Mouse (Mus musculus): ENCODE measurements around the gene Rsph1.

Gene Rsph1

DNA sequence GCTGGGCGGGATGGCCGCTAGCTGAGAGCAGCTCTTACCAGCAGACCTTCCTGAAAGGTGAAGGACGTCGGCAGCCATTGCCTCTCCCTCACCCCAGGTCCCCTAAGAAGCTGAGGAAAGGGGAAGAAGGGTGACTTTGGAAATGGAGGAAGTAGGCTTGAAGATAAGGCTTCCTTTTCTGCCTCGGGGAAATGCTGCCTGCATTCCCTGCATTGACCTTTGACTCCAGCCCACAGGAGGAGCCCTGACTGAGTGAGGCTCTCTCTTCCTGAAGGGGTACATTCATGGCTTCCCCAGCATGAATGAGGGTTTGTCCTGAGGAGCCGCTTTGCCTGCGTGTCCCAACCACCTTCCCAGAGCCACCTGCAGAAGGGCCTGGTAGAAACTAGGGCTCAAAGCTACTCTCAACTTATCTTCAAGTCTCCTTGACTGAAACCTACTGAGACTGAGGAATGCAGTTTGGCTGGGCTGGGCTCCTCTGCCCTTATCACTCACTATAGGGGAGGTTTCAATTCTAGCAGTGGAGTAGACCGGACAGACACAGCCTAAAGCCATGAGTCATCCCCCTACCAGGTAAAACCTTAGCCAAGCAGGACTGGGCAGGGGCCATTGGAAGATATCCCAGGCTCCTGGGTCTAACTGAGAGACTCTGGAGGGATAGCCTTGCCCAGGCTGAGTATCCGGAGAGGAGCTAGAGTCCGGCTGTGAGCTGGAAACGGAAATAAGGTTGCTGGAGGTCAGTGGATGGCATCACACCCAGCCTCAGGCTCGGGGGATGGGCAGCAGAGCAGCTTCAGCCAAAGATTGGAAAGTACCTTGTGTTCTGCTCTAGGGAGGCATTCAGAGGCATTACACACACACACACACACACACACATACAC is 28.0 kb upstream of the Rsph1 start:
- DNase-seq (ENCODE audit: low read depth, low spot score) = no peak

GRCm38 (mm10) chr17:31303401-31303800 is 26.2 kb upstream of the Rsph1 start:
- DNase-seq (ENCODE audit: low read depth, low spot score) = no peak

DNA sequence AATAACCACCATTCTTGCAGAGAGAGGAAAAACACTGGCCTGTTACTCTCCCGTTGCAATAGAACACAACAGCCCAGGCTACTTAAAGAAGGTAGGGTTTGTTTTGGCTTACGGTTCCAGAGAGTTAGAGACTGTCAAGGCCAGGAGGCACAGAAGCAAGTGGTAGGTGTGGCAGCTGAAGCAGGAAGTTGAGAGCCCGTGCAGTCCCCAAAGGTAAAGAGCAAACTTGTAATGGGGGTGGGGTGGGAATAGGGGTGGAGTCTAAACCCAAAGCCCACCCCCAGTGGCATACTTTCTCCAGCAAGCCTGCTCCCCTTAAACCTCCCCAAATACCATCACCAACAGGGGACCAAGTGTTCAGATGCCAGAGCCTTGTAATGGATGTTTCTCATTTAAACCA is 23.6 kb upstream of the Rsph1 start:
- DNase-seq (ENCODE audit: low read depth, low spot score) = no peak

DNA sequence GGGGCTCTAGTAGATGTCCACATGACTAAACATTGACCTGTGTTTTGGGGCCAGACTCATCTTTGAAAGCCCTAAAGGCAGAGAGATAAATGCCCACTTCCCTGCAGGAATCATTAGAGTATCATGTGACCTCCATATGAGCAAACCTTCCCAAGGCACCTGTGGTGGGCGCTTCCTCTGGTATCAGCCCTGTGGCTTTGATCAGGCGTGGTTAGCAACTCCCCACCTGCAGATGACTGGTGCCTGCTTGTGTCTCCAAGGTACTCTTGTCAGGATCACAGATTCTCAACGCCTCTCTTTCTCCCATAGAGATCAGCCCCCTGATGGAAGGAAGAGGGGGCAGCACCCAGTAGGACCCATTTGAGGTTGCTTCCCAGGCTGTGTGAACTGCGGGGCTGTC is 22.8 kb upstream of the Rsph1 start:
- DNase-seq (ENCODE audit: low read depth, low spot score) = no peak

DNA sequence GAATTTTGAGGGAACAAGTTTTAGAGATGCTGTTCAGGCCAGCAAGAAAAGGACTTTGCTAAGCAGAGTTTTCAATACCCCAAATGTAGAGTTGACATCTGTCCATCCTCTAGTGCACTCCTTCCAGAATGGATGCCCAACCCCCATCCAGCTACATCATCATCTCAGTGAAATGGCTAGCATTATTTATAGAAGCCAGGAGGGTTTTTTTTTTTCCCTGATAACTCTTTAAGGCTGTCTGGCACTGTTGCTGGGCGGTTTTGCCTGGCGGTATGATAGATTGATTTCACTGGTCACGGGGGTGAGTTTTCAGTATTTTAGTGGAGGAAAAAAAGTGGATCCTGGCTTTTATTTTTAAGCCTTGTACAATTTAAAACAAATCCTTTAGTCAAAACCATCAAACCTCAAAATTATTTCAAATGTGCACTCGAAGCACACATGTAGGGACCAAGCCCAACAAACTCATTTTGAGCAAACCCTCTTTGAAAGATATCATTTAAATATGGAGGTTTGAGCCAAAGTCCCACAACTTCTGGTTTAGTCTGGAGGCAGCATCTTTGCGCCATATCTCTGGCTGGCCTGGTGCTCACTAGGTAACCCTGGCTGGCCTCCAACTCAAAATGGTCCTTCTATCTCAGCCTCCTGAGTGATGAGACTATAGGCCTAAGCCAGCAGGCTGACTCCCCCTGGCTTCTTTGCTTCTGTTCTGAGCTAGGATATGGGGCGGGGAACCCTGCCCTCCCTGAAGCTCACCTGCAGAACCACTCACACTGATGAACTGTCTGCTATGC is 21.4 kb upstream of the Rsph1 start:
- DNase-seq (ENCODE audit: low read depth, low spot score) = no peak

- no peak for DNase-seq (ENCODE audit: low read depth, low spot score)
These were observed 20.3 kb upstream of the Rsph1 start for GRCm38 (mm10) chr17:31297521-31297939.

- no peak for DNase-seq (ENCODE audit: low read depth, low spot score)
These were observed 19.0 kb upstream of the Rsph1 start for GRCm38 (mm10) chr17:31295892-31296781.

DNA sequence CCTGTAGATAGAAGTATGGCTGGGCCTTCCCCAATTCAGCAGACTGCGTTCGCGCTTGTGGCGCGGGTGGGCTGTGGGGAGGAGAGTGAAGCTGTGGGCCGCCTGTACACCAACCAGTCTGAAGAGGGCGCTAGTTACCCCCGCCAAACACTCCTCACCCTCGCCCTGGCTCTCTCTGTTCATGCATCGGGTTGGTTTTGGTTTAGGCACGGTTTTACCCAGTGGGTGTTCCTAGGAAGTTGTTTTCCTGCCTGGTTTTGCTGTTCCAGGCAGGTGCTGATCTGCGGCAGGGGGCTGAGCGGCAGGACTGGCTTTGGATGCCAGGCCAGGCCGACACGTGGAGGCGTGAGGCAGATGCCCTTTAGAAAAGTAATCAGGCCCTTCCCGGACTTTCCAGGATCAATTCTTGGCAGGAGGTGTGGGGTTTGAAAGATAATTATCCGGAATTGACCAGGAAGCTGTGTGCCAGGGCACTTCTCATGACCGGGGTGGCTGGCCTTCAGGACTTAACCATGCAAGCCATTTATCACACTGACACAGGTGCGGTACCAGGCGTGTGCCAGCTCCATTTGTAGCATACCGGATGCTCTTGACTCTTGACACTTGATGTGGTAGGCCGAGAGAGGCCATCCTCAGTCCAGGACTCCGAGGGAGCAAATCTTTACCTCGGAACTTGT is 18.2 kb upstream of the Rsph1 start:
- no peak for DNase-seq (ENCODE audit: low read depth, low spot score)

- DNase-seq (ENCODE audit: low read depth, low spot score) = peak; percentile 7
These were observed 17.4 kb upstream of the Rsph1 start for GRCm38 (mm10) chr17:31294363-31295214.

DNA sequence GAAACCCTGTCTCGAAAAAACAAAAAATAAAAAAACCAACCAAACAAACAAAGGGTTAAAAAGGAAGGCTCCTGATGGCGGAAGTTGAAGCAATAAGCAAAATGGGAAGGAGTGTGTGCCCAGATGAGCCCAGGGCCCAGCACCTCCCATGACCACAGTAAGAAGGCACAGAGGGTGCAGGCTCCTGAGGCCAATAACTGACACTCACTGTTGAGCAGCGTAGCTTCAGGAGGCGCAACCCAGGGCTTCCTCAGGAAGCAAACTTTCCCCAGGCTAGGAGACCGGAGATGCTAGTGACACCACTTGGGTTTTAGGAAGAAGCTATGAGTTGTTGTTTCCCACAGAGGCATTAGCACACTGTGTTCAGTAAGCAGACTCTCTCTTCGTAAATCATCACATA is 13.7 kb upstream of the Rsph1 start:
- DNase-seq (ENCODE audit: low read depth, low spot score) = no peak

DNA sequence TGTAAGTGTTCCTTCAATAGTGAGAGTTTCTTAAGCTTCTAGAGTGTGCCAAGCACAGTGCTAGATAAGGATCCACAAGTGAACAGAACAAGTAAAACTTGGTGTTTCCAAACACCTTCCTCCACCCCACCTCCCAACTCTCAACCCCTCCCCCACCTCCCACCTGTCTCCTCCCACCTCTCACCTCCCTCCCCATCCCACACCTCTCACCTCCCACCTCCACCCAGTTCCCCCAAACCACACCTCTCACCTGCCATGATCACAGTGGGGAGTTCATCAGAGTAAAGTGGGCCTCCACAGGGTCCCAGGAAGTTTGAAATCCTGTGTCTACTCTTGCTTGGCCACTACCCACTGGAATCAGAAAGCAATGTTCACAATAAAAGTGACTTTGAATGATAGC is 13.1 kb upstream of the Rsph1 start:
- DNase-seq (ENCODE audit: low read depth, low spot score) = no peak

DNA sequence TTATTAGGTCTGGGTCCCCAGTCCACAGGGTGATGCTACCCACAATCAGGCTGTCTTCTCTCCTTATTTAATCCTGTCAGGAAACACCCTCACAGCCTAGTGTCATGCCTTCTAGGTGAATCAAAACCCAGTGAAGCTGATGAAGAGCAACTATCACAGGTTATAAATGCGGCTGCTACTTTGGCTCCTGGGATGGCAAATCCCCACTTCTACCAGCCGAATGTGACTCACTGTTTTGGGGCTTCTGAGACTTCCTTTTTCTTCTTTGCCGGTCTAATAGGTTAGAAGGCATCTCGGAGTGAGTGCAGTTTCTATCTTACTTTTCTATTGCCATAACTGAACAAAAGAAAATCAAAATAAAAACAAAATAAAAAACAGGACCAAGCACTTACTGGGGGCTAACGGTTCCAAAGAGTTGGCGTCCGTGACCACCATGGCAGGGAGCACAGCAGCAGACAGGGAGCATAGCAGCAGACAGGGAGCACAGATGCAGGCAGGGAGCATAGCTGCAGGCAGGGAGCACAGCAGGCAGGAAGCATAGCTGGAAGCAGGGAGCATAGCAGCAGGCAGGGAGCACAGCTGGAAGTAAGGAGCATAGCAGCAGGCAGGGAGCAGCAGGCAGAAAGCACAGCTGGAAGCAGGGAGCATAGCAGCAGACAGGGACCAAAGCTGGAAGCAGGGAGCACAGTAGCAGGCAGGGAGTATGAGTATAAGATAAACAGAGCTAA is 12.0 kb upstream of the Rsph1 start:
- no peak for DNase-seq (ENCODE audit: low read depth, low spot score)

- DNase-seq (ENCODE audit: low read depth, low spot score) = no peak
These were observed 10.0 kb upstream of the Rsph1 start for GRCm38 (mm10) chr17:31287216-31287615.

DNA sequence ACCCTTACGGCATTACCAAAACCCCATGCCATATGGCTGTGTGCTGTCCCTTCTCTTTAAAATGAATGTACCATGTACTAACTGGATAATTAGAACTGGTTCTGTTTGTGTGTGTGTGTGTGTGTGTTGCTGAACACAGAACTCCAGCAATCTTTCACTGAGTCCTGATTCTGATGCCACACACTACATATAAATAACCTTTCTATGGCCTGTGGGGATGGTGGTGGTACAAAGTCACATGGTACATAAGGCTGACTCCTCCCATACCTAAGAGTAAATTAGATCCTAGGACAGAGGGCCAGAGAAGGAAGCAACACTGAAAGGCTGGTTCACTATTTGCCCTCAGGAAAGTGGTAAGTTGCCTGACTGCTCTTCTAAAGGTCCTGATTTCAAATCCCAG is 9.3 kb upstream of the Rsph1 start, which contains the start of gene Slc37a1:
Slc37a1 (plus strand) TSS at position 301 of the 400 bp plus-strand sequence.
- DNase-seq (ENCODE audit: low read depth, low spot score) = no peak

GRCm38 (mm10) chr17:31285867-31286266 is 8.7 kb upstream of the Rsph1 start:
- DNase-seq (ENCODE audit: low read depth, low spot score) = no peak

- no peak for DNase-seq (ENCODE audit: low read depth, low spot score)
These were observed 5.5 kb upstream of the Rsph1 start for GRCm38 (mm10) chr17:31282687-31283053.

GRCm38 (mm10) chr17:31281830-31282686 is 4.9 kb upstream of the Rsph1 start:
- DNase-seq (ENCODE audit: low read depth, low spot score) = no peak

- DNase-seq (ENCODE audit: low read depth, low spot score) = no peak
These were observed 3.1 kb upstream of the Rsph1 start for GRCm38 (mm10) chr17:31280269-31280668.

GRCm38 (mm10) chr17:31279541-31279940 is 2.4 kb upstream of the Rsph1 start:
- no peak for DNase-seq (ENCODE audit: low read depth, low spot score)
